Mouse (Mus musculus): ENCODE data around the gene Arhgef3. TPM values are rescaled to one million over a fixed set of nuclear protein-coding genes. Genes with fewer than 3 reads are reported as not detected.

Arhgef3 gene
- polyA plus RNA-seq, 1 experiment from 2014 or later: 1.6 TPM

- no peaks in the 10 kb centered on the region for H3K27me3 ChIP-seq (ENCODE audit: poor library complexity, severe bottlenecking)
- H3K36me3 ChIP-seq (replicated peaks): peaks cover 71% of the 10 kb centered on the region
- no peak overlapping the region for H3K27ac ChIP-seq
- H3K9me3 ChIP-seq: no peaks in the 10 kb centered on the region
- no peak overlapping the region for H3K4me3 ChIP-seq
- DNase-seq (ENCODE audit: extremely low spot score, low spot score): no peak
- peaks cover 20% of the 10 kb centered on the region for H3K4me1 ChIP-seq
- 87% methylated on average over 5 of the region's 5 CpGs for WGBS
Measured at GRCm38 (mm10) chr14:27085471-27085870, 29.2 kb upstream of the Arhgef3 start.

- Histone ChIP-seq H3K4me1 (peaks cover 20% of the 10 kb centered on the region), H3K9me3 (no peaks in the 10 kb centered on the region), H3K36me3 (replicated peaks) (peaks cover 71% of the 10 kb centered on the region), H3K4me3 (no peak overlapping the region), H3K27ac (no peak overlapping the region), H3K27me3 (ENCODE audit: poor library complexity, severe bottlenecking) (no peaks in the 10 kb centered on the region)
- 52% methylated on average over 4 of the region's 4 CpGs for WGBS
- no peak for DNase-seq (ENCODE audit: extremely low spot score, low spot score)
Measured at GRCm38 (mm10) chr14:27085999-27086398, 28.7 kb upstream of the Arhgef3 start.

GRCm38 (mm10) chr14:27094247-27094646, 20.5 kb upstream of the Arhgef3 start:
- no peak overlapping the region for H3K4me3 ChIP-seq
- WGBS: 79% methylated on average over 5 of the region's 5 CpGs
- H3K4me1 ChIP-seq: peaks cover 12% of the 10 kb centered on the region
- H3K27ac ChIP-seq: no peak overlapping the region
- peaks cover 82% of the 10 kb centered on the region for H3K36me3 ChIP-seq (replicated peaks)
- H3K9me3 ChIP-seq: no peaks in the 10 kb centered on the region
- no peak for DNase-seq (ENCODE audit: extremely low spot score, low spot score)
- H3K27me3 ChIP-seq (ENCODE audit: poor library complexity, severe bottlenecking): no peaks in the 10 kb centered on the region

GRCm38 (mm10) chr14:27096133-27096532, 18.6 kb upstream of the Arhgef3 start:
- Histone ChIP-seq H3K36me3 (replicated peaks) (peaks cover 89% of the 10 kb centered on the region), H3K4me3 (no peak overlapping the region), H3K27me3 (ENCODE audit: poor library complexity, severe bottlenecking) (no peaks in the 10 kb centered on the region), H3K9me3 (no peaks in the 10 kb centered on the region), H3K4me1 (peaks cover 12% of the 10 kb centered on the region), H3K27ac (no peak overlapping the region)
- WGBS: 81% methylated on average over 9 of the region's 9 CpGs
- no peak for DNase-seq (ENCODE audit: extremely low spot score, low spot score)

GRCm38 (mm10) chr14:27096779-27097178, 17.9 kb upstream of the Arhgef3 start:
- H3K27ac ChIP-seq: no peak overlapping the region
- DNase-seq (ENCODE audit: extremely low spot score, low spot score): peak; percentile 75
- 18% methylated on average over 3 of the region's 3 CpGs for WGBS

GRCm38 (mm10) chr14:27101735-27102134, 13.0 kb upstream of the Arhgef3 start:
- peaks cover 88% of the 10 kb centered on the region for H3K36me3 ChIP-seq (replicated peaks)
- no peaks in the 10 kb centered on the region for H3K27me3 ChIP-seq (ENCODE audit: poor library complexity, severe bottlenecking)
- no peak overlapping the region for H3K27ac ChIP-seq
- H3K4me3 ChIP-seq: no peak overlapping the region
- DNase-seq (ENCODE audit: extremely low spot score, low spot score): no peak
- H3K4me1 ChIP-seq: peaks cover 8% of the 10 kb centered on the region
- WGBS: 90% methylated on average over 7 of the region's 7 CpGs
- H3K9me3 ChIP-seq: no peaks in the 10 kb centered on the region

More at GRCm38 (mm10) chr14:27096779-27097178, 17.9 kb upstream of the Arhgef3 start:
- Histone ChIP-seq H3K36me3 (replicated peaks) (peaks cover 94% of the 10 kb centered on the region), H3K4me1 (peaks cover 12% of the 10 kb centered on the region), H3K4me3 (no peak overlapping the region), H3K9me3 (no peaks in the 10 kb centered on the region), H3K27me3 (ENCODE audit: poor library complexity, severe bottlenecking) (no peaks in the 10 kb centered on the region)

GRCm38 (mm10) chr14:27102720-27103119, 12.0 kb upstream of the Arhgef3 start:
- Histone ChIP-seq H3K27me3 (ENCODE audit: poor library complexity, severe bottlenecking) (no peaks in the 10 kb centered on the region), H3K27ac (no peak overlapping the region), H3K4me3 (no peak overlapping the region), H3K9me3 (no peaks in the 10 kb centered on the region), H3K4me1 (peaks cover 8% of the 10 kb centered on the region), H3K36me3 (replicated peaks) (peaks cover 89% of the 10 kb centered on the region)
- WGBS: 82% methylated on average over 6 of the region's 6 CpGs
- no peak for DNase-seq (ENCODE audit: extremely low spot score, low spot score)

GRCm38 (mm10) chr14:27105731-27106457, 8.8 kb upstream of the Arhgef3 start:
- Histone ChIP-seq H3K36me3 (replicated peaks) (peaks cover 69% of the 10 kb centered on the region), H3K27ac (peak overlapping the region; percentile 48; the same call in 1 of the 2 replicates)

GRCm38 (mm10) chr14:27108748-27109504, 5.8 kb upstream of the Arhgef3 start:
- Histone ChIP-seq H3K9me3 (no peaks in the 10 kb centered on the region), H3K27me3 (ENCODE audit: poor library complexity, severe bottlenecking) (peaks cover 13% of the 10 kb centered on the region), H3K36me3 (replicated peaks) (peaks cover 39% of the 10 kb centered on the region), H3K4me3 (no peak overlapping the region), H3K4me1 (peaks cover 10% of the 10 kb centered on the region), H3K27ac (no peak overlapping the region)
- DNase-seq (ENCODE audit: extremely low spot score, low spot score): no peak
- WGBS: 76% methylated on average over 6 of the region's 6 CpGs

More at GRCm38 (mm10) chr14:27105731-27106457, 8.8 kb upstream of the Arhgef3 start:
- peaks cover 8% of the 10 kb centered on the region for H3K4me1 ChIP-seq
- no peaks in the 10 kb centered on the region for H3K27me3 ChIP-seq (ENCODE audit: poor library complexity, severe bottlenecking)
- no peak for DNase-seq (ENCODE audit: extremely low spot score, low spot score)
- no peaks in the 10 kb centered on the region for H3K9me3 ChIP-seq
- WGBS: 69% methylated on average over 12 of the region's 12 CpGs
- H3K4me3 ChIP-seq: no peak overlapping the region

- peaks cover 58% of the 10 kb centered on the region for H3K27me3 ChIP-seq (ENCODE audit: poor library complexity, severe bottlenecking)
- no peak overlapping the region for H3K27ac ChIP-seq
- no peaks in the 10 kb centered on the region for H3K9me3 ChIP-seq
- no peak for DNase-seq (ENCODE audit: extremely low spot score, low spot score)
- 20% methylated on average over 11 of the region's 11 CpGs for WGBS
- peak overlapping the region; percentile 75 for H3K4me3 ChIP-seq
- H3K36me3 ChIP-seq (replicated peaks): no peaks in the 10 kb centered on the region
- peaks cover 16% of the 10 kb centered on the region for H3K4me1 ChIP-seq
Measured at GRCm38 (mm10) chr14:27115275-27115660, 569 bp downstream of the Arhgef3 start.

- Histone ChIP-seq H3K4me1 (peaks cover 16% of the 10 kb centered on the region), H3K36me3 (replicated peaks) (no peaks in the 10 kb centered on the region), H3K4me3 (no peak overlapping the region), H3K27ac (no peak overlapping the region), H3K9me3 (no peaks in the 10 kb centered on the region), H3K27me3 (ENCODE audit: poor library complexity, severe bottlenecking) (peaks cover 58% of the 10 kb centered on the region)
- WGBS: 80% methylated on average over 6 of the region's 6 CpGs
- no peak for DNase-seq (ENCODE audit: extremely low spot score, low spot score)
Measured at GRCm38 (mm10) chr14:27115991-27116390, 1.3 kb downstream of the Arhgef3 start.

GRCm38 (mm10) chr14:27116577-27117165, 2.0 kb downstream of the Arhgef3 start:
- 83% methylated on average over 4 of the region's 4 CpGs for WGBS
- H3K27ac ChIP-seq: no peak overlapping the region

GRCm38 (mm10) chr14:27118546-27118945, 3.8 kb downstream of the Arhgef3 start:
- peaks cover 19% of the 10 kb centered on the region for H3K4me1 ChIP-seq
- peaks cover 49% of the 10 kb centered on the region for H3K27me3 ChIP-seq (ENCODE audit: poor library complexity, severe bottlenecking)
- no peak for DNase-seq (ENCODE audit: extremely low spot score, low spot score)
- WGBS: 91% methylated on average over 5 of the region's 5 CpGs
- no peak overlapping the region for H3K4me3 ChIP-seq
- H3K27ac ChIP-seq: no peak overlapping the region
- no peaks in the 10 kb centered on the region for H3K9me3 ChIP-seq
- no peaks in the 10 kb centered on the region for H3K36me3 ChIP-seq (replicated peaks)

More at GRCm38 (mm10) chr14:27116577-27117165, 2.0 kb downstream of the Arhgef3 start:
- Histone ChIP-seq H3K4me3 (no peak overlapping the region), H3K9me3 (no peaks in the 10 kb centered on the region), H3K4me1 (peaks cover 16% of the 10 kb centered on the region), H3K36me3 (replicated peaks) (no peaks in the 10 kb centered on the region), H3K27me3 (ENCODE audit: poor library complexity, severe bottlenecking) (peaks cover 58% of the 10 kb centered on the region)
- no peak for DNase-seq (ENCODE audit: extremely low spot score, low spot score)
